Mouse (Mus musculus) right cerebral cortex, postnatal 36 days (tissue): ENCODE measurements around the gene Cacnb4.

Experiments
- DNase-seq, 2 experiments: peaks; one replicate each; pipeline ENCODE4 v3.0.0; 2022; ENCODE audit warnings: low spot score in 2 of 2, mixed read lengths in 1 of 2

The Cacnb4 gene

GRCm38 (mm10) chr2:52423611-52424247 is 252.9 kb downstream of the Cacnb4 start:
- no peak for DNase-seq

GRCm38 (mm10) chr2:52422871-52423610 is 253.6 kb downstream of the Cacnb4 start:
- no peak for DNase-seq

GRCm38 (mm10) chr2:52421197-52421596 is 255.4 kb downstream of the Cacnb4 start:
- no peak for DNase-seq

- DNase-seq: no peak
These were observed 256.5 kb downstream of the Cacnb4 start for GRCm38 (mm10) chr2:52420001-52420710.

GRCm38 (mm10) chr2:52419295-52419694 is 257.3 kb downstream of the Cacnb4 start:
- no peak for DNase-seq

GRCm38 (mm10) chr2:52412524-52413037 is 264.1 kb downstream of the Cacnb4 start:
- no peak for DNase-seq

GRCm38 (mm10) chr2:52406480-52406879 is 270.2 kb downstream of the Cacnb4 start:
- no peak for DNase-seq

GRCm38 (mm10) chr2:52405238-52405637 is 271.4 kb downstream of the Cacnb4 start:
- no peak for DNase-seq

GRCm38 (mm10) chr2:52394529-52394928 is 282.1 kb downstream of the Cacnb4 start:
- DNase-seq: peak in 1 of 2 experiments; percentile 20

GRCm38 (mm10) chr2:52390415-52390975 is 286.1 kb downstream of the Cacnb4 start:
- DNase-seq: no peak

- DNase-seq: no peak
These were observed 286.7 kb downstream of the Cacnb4 start for GRCm38 (mm10) chr2:52389975-52390374.

- DNase-seq: no peak
These were observed 290.2 kb downstream of the Cacnb4 start for GRCm38 (mm10) chr2:52386451-52386850.

GRCm38 (mm10) chr2:52386037-52386436 is 290.6 kb downstream of the Cacnb4 start:
- no peak for DNase-seq

GRCm38 (mm10) chr2:52378848-52379261 is 297.8 kb downstream of the Cacnb4 start:
- no peak for DNase-seq

- DNase-seq: no peak
These were observed 298.2 kb downstream of the Cacnb4 start, which contains the start of gene Neb for GRCm38 (mm10) chr2:52378448-52378804. Gene Neb (minus strand): TSS chr2:52378474.
